Mouse (Mus musculus) cortical plate, adult 2 months (tissue): ENCODE measurements around the gene Higd2a.

Experiments used
- CTCF ChIP-seq: fragments of 200-500 bp; IDR thresholded peaks from 2 replicates; pipeline ENCODE4 v1.5.1; 2011; ENCODE audit warnings: mild to moderate bottlenecking, control low read depth, low read length; ENCODE audit not compliant: insufficient read depth; ENCODE audit errors: extremely low read depth
- POLR2A ChIP-seq: fragments of 200-500 bp; IDR thresholded peaks from 2 replicates; pipeline ENCODE4 v1.6.1; 2011; ENCODE audit warnings: mild to moderate bottlenecking, low read length, control low read depth; ENCODE audit not compliant: insufficient read depth; ENCODE audit errors: extremely low read depth

GRCm38 (mm10) chr13:54596107-54596690 is 6.2 kb downstream of the Higd2a start:
- TF ChIP-seq CTCF (no peak), POLR2A (no peak)
